Comparison of ENCODE assay signal across 8 mouse cellular contexts in genomic region chr8:45999784-46000705, GRCm38 (mm10). TPM values are rescaled to one million over a fixed set of nuclear protein-coding genes. Genes with fewer than 3 reads are reported as not detected.
DNase-seq lines count a peak whose midpoint lies in the region; ATAC-seq and TF ChIP-seq lines count a peak whose summit lies in the region.

No protein-coding gene starts in this region.

- peak overlapping the region; percentile 97 for H3K27ac ChIP-seq in forebrain, embryonic 12.5 days
- peak overlapping the region; percentile 94 for H3K27ac ChIP-seq in liver, postnatal 0 days (ENCODE audit: low read depth)
- H3K27ac ChIP-seq in neural tube, embryonic 14.5 days (ENCODE audit: low read depth, low read length) = peak overlapping the region; percentile 99

- peak overlapping the region; percentile 83 for H3K4me2 ChIP-seq in forebrain, embryonic 12.5 days
- peak overlapping the region; percentile 94 for H3K4me2 ChIP-seq in liver, postnatal 0 days (ENCODE audit: low read depth, low read length)
- H3K4me2 ChIP-seq in neural tube, embryonic 14.5 days (ENCODE audit: low read depth, low read length) = peak overlapping the region; percentile 91

- peak; percentile 1; the same call in 1 of the 2 replicates for TF ChIP-seq EP300 in liver, postnatal 0 days (IDR thresholded peaks at IDR 0.05; ENCODE audit: low read depth)

- ATAC-seq in forebrain, embryonic 12.5 days (ENCODE audit: low FRiP score) = peak; percentile 99
- peak; percentile 99 for ATAC-seq in liver, postnatal 0 days
- ATAC-seq in neural tube, embryonic 14.5 days (ENCODE audit: low read depth) = peak; percentile 99

- H3K27me3 ChIP-seq in E14TG2a.4 (ENCODE audit: insufficient read depth, low read length) = no peaks in the 10 kb centered on the region
- peaks cover 5% of the 10 kb centered on the region; the same call in 1 of the 2 replicates for H3K27me3 ChIP-seq in forebrain, embryonic 12.5 days
- H3K27me3 ChIP-seq in liver, postnatal 0 days (ENCODE audit: insufficient read depth, low read length) = no peaks in the 10 kb centered on the region
- no peaks in the 10 kb centered on the region for H3K27me3 ChIP-seq in neural tube, embryonic 14.5 days (ENCODE audit: control insufficient read depth, insufficient read depth, low read length)

- H3K4me1 ChIP-seq in E14TG2a.4 (replicated peaks; ENCODE audit: low read depth, low read length) = peaks cover 11% of the 10 kb centered on the region
- peaks cover 11% of the 10 kb centered on the region for H3K4me1 ChIP-seq in forebrain, embryonic 12.5 days
- peaks cover 11% of the 10 kb centered on the region for H3K4me1 ChIP-seq in liver, postnatal 0 days (ENCODE audit: insufficient read depth)
- peaks cover 2% of the 10 kb centered on the region; the same call in 1 of the 2 replicates for H3K4me1 ChIP-seq in neural tube, embryonic 14.5 days (ENCODE audit: control insufficient read depth, insufficient read depth, low read length)

- WGBS in forebrain, embryonic 12.5 days = 5% methylated on average over 55 of the region's 55 CpGs
- 4% methylated on average over 55 of the region's 55 CpGs for WGBS in large intestine, adult 2 months
- WGBS in liver, postnatal 0 days (ENCODE audit: insufficient replicate concordance) = 5% methylated on average over 54 of the region's 55 CpGs
- WGBS in neural tube, embryonic 14.5 days = 2% methylated on average over 55 of the region's 55 CpGs

- peak overlapping the region; percentile 80 for H3K4me3 ChIP-seq in E14TG2a.4 (replicated peaks; ENCODE audit: low read length)
- H3K4me3 ChIP-seq in forebrain, embryonic 12.5 days (replicated peaks) = peak overlapping the region; percentile 52
- H3K4me3 ChIP-seq in liver, postnatal 0 days (ENCODE audit: low read depth, low read length) = peak overlapping the region; percentile 67
- peak overlapping the region; percentile 45 for H3K4me3 ChIP-seq in neural tube, embryonic 14.5 days (ENCODE audit: low read depth, low read length)

- peaks cover 28% of the 10 kb centered on the region for H3K36me3 ChIP-seq in E14TG2a.4 (ENCODE audit: insufficient read depth, low read length)
- peaks cover 16% of the 10 kb centered on the region for H3K36me3 ChIP-seq in forebrain, embryonic 12.5 days (replicated peaks)
- H3K36me3 ChIP-seq in liver, postnatal 0 days (replicated peaks; ENCODE audit: insufficient read depth, low read length) = peaks cover 20% of the 10 kb centered on the region
- peaks cover 9% of the 10 kb centered on the region for H3K36me3 ChIP-seq in neural tube, embryonic 14.5 days (ENCODE audit: control insufficient read depth, insufficient read depth, low read length)

- H3K9ac ChIP-seq in forebrain, embryonic 12.5 days = peak overlapping the region; percentile 79
- H3K9ac ChIP-seq in liver, postnatal 0 days (replicated peaks) = peak overlapping the region; percentile 78
- H3K9ac ChIP-seq in neural tube, embryonic 14.5 days (replicated peaks; ENCODE audit: low read depth, low read length) = peak overlapping the region; percentile 70

- peaks cover 23% of the 10 kb centered on the region for H3K9me3 ChIP-seq in E14TG2a.4 (ENCODE audit: low read length)
- H3K9me3 ChIP-seq in forebrain, embryonic 12.5 days = no peaks in the 10 kb centered on the region
- H3K9me3 ChIP-seq in liver, postnatal 0 days (ENCODE audit: low read length) = no peaks in the 10 kb centered on the region
- H3K9me3 ChIP-seq in neural tube, embryonic 14.5 days (ENCODE audit: control insufficient read depth, low read length) = no peaks in the 10 kb centered on the region

- intact Hi-C loops in heart, postnatal 10 days (cut with DNase I) = loop anchor here (5.0 kb wide), 1 partner anchor 162 kb away; no protein-coding TSS in a partner anchor

- TF ChIP-seq CTCF in E14TG2a.4 (conservative IDR thresholded peaks at IDR 0.05; ENCODE audit: low read length) = no peak
- TF ChIP-seq CTCF in liver, postnatal 0 days (IDR thresholded peaks at IDR 0.05; ENCODE audit: low read depth) = no peak

- peak; percentile 97 for DNase-seq in c-Kit-positive CD71-positive TER-119-positive erythroid progenitor cells, embryonic 14.5 days (ENCODE audit: low spot score)
- peak; percentile 99 to 100 for DNase-seq in heart, postnatal 10 days
- DNase-seq in large intestine, adult 2 months (ENCODE audit: low read depth, low spot score) = peak; percentile 92
- peak; percentile 99 for DNase-seq in liver, postnatal 0 days
- DNase-seq in testis, postnatal 10 days (ENCODE audit: low spot score) = peak; percentile 99

RNA-seq across cellular contexts. Expression of gene Lrp2bp, which starts 0.9 kb away (rescaled TPM):
- 0.45 and 0.56 TPM in 2 replicates for polyA plus RNA-seq in forebrain, embryonic 12.5 days (2016; fragmentation: Nextera tagmentation; extraction: Ambion mirVana)
- 1 to 10 TPM in 1 of 2 experiments, under 1 TPM in 1; 0.86 to 1.2 TPM for total RNA-seq in heart, postnatal 10 days (2021)
- 0.03 and 0.05 TPM in 2 replicates for polyA plus RNA-seq in large intestine, adult 2 months (2012; rRNA removed)
- polyA plus RNA-seq in liver, postnatal 0 days (2015; fragmentation: Nextera tagmentation; extraction: Ambion mirVana) = not detected in 2 replicates
- 0.48 and 0.82 TPM in 2 replicates for polyA plus RNA-seq in neural tube, embryonic 14.5 days (2014; fragmentation: Nextera tagmentation; extraction: Ambion mirVana)

RNA-seq across cellular contexts. Expression of gene Ankrd37, which starts 5.5 kb away (rescaled TPM):
- polyA plus RNA-seq in forebrain, embryonic 12.5 days (2016; fragmentation: Nextera tagmentation; extraction: Ambion mirVana) = 17.2 and 20.6 TPM in 2 replicates
- 1 to 10 TPM; 8.8 to 9.8 TPM for total RNA-seq in heart, postnatal 10 days (2021)
- polyA plus RNA-seq in large intestine, adult 2 months (2012; rRNA removed) = 6.0 and 8.6 TPM in 2 replicates
- polyA plus RNA-seq in liver, postnatal 0 days (2015; fragmentation: Nextera tagmentation; extraction: Ambion mirVana) = 3.0 and 9.1 TPM in 2 replicates
- polyA plus RNA-seq in neural tube, embryonic 14.5 days (2014; fragmentation: Nextera tagmentation; extraction: Ambion mirVana) = 39.5 and 41.3 TPM in 2 replicates

RNA-seq across cellular contexts. Expression of gene Ufsp2, which starts 24.7 kb away (rescaled TPM):
- 56.5 and 61.5 TPM in 2 replicates for polyA plus RNA-seq in forebrain, embryonic 12.5 days (2016; fragmentation: Nextera tagmentation; extraction: Ambion mirVana)
- 10 to 100 TPM; 29.9 to 40.9 TPM for total RNA-seq in heart, postnatal 10 days (2021)
- polyA plus RNA-seq in large intestine, adult 2 months (2012; rRNA removed) = 17.7 and 20.5 TPM in 2 replicates
- 49.5 and 50.2 TPM in 2 replicates for polyA plus RNA-seq in liver, postnatal 0 days (2015; fragmentation: Nextera tagmentation; extraction: Ambion mirVana)
- polyA plus RNA-seq in neural tube, embryonic 14.5 days (2014; fragmentation: Nextera tagmentation; extraction: Ambion mirVana) = 69.6 and 72.6 TPM in 2 replicates

RNA-seq across cellular contexts. Expression of gene 1700029J07Rik, which starts 25.0 kb away (rescaled TPM):
- 3.5 and 3.7 TPM in 2 replicates for polyA plus RNA-seq in forebrain, embryonic 12.5 days (2016; fragmentation: Nextera tagmentation; extraction: Ambion mirVana)
- under 1 TPM; 0.53 to 0.97 TPM for total RNA-seq in heart, postnatal 10 days (2021)
- polyA plus RNA-seq in large intestine, adult 2 months (2012; rRNA removed) = 0.14 and 0.16 TPM in 2 replicates
- 0.50 and 0.62 TPM in 2 replicates for polyA plus RNA-seq in liver, postnatal 0 days (2015; fragmentation: Nextera tagmentation; extraction: Ambion mirVana)
- 5.2 and 7.0 TPM in 2 replicates for polyA plus RNA-seq in neural tube, embryonic 14.5 days (2014; fragmentation: Nextera tagmentation; extraction: Ambion mirVana)

Comparison
In these comparisons a context has a peak if more than half of its experiments do, and no peak if none do; other contexts are left out.
1. Peak in every context shown above with its lines: DNase-seq, ATAC-seq, H3K4me3 ChIP-seq and H3K27ac ChIP-seq.